Mouse (Mus musculus) heart, adult 2 months (tissue): ENCODE data around the gene Gm49405.
A peak's percentile ranks its signal among the peaks of the same experiment; 100 is the strongest.

Experiments
- CTCF ChIP-seq: fragments of 200-600 bp; IDR thresholded peaks from 2 replicates; pipeline ENCODE4 v1.8.1; 2022; ENCODE audit warnings: antibody characterized with exemption, mild to moderate bottlenecking, moderate library complexity
- EP300 ChIP-seq: fragments of 200-500 bp; IDR thresholded peaks from 2 replicates; pipeline ENCODE4 v1.6.1; 2011; ENCODE audit warnings: low read depth, low read length, control low read depth; ENCODE audit not compliant: insufficient read depth
- POLR2A ChIP-seq: fragments of 200-500 bp; IDR thresholded peaks from 2 replicates; pipeline ENCODE4 v1.6.1; 2011; ENCODE audit warnings: mild to moderate bottlenecking, low read depth, low read length, control low read depth; ENCODE audit not compliant: insufficient read depth

- TF ChIP-seq POLR2A (peak; percentile 98), EP300 (peak; percentile 49; the same call in 1 of the 2 replicates), CTCF (no peak)
Observed at GRCm38 (mm10) chr19:3986334-3986733, 14.1 kb upstream of the Gm49405 start, which contains the start of gene Acy3.
